Mouse (Mus musculus) midbrain, postnatal 0 days (tissue): ENCODE data around the gene Cacnb3. TPM values are rescaled to one million over a fixed set of nuclear protein-coding genes. Genes with fewer than 3 reads are reported as not detected.

ENCODE experiments used
- ATAC-seq: fragments of 200-750 bp; cut with Nextera tagmentation; 2 replicates; pipeline ENCODE4 v1.8.0; 2017; ENCODE audit warnings: moderate number of reproducible peaks, mild to moderate bottlenecking, moderate TSS enrichment, moderate library complexity; ENCODE audit not compliant: low FRiP score
- DNase-seq: peaks from one replicate; pipeline ENCODE4 v3.0.0-alpha.2; 2015; ENCODE audit warnings: low spot score
- H3K27ac ChIP-seq: fragments of 300-500 bp; sonication (generic); 2 replicates; pipeline ENCODE4 v1.5.1; 2014; ENCODE audit warnings: low read depth, mild to moderate bottlenecking, low read length, mixed read lengths
- H3K27me3 ChIP-seq: fragments of 300-500 bp; sonication (generic); 2 replicates; pipeline ENCODE4 v1.6.1; 2014; ENCODE audit warnings: low read length, control low read depth, mixed read lengths; ENCODE audit not compliant: insufficient read depth
- H3K36me3 ChIP-seq: fragments of 300-500 bp; sonication (generic); 2 replicates; pipeline ENCODE4 v1.6.1; 2014; ENCODE audit warnings: low read length, control low read depth, mixed read lengths; ENCODE audit not compliant: insufficient read depth
- H3K4me1 ChIP-seq: fragments of 300-500 bp; sonication (generic); 2 replicates; pipeline ENCODE4 v1.6.1; 2014; ENCODE audit warnings: mild to moderate bottlenecking, control low read depth, antibody characterized with exemption, low read length, mixed read lengths; ENCODE audit not compliant: insufficient read depth
- H3K4me2 ChIP-seq: fragments of 300-500 bp; sonication (generic); 2 replicates; pipeline ENCODE4 v1.6.1; 2014; ENCODE audit warnings: low read depth, mild to moderate bottlenecking, low read length, mixed read lengths; ENCODE audit not compliant: poor library complexity, severe bottlenecking
- H3K4me3 ChIP-seq: fragments of 300-500 bp; sonication (generic); 2 replicates; pipeline ENCODE4 v1.5.1; 2014; ENCODE audit warnings: low read depth, mild to moderate bottlenecking, low read length, moderate library complexity
- H3K9ac ChIP-seq: fragments of 300-500 bp; sonication (generic); replicated peaks from 2 replicates; pipeline ENCODE4 v1.6.1; 2014; ENCODE audit warnings: mild to moderate bottlenecking, low read length, moderate library complexity, mixed read lengths; ENCODE audit not compliant: poor library complexity, severe bottlenecking
- H3K9me3 ChIP-seq: fragments of 300-500 bp; sonication (generic); 2 replicates; pipeline ENCODE4 v1.6.1; 2016; ENCODE audit warnings: low read length, control low read depth
- CTCF ChIP-seq: IDR thresholded peaks from 2 replicates; pipeline ENCODE4 v1.5.1; 2016; ENCODE audit warnings: antibody characterized with exemption, mild to moderate bottlenecking
- WGBS: fragments of 180-500 bp; shearing (Covaris S2); extraction: QIAGEN DNeasy Blood & Tissue Kit; methylation state at CpG from one replicate; pipeline ENCODE4 v1.1.7; 2014; 5-methylcytosine and 5-hydroxymethylcytosine counted together
- polyA plus RNA-seq: library from polyadenylated mRNA; unstranded; fragments of >200 nt; fragmentation: Nextera tagmentation; extraction: Ambion mirVana; gene quantifications from 2 replicates; pipeline ENCODE4 v1.2.1, GENCODE M21; 2015
- total RNA-seq: library from RNA; depleted of rRNA; stranded (reverse); fragments of >200 nt; gene quantifications from 2 replicates; pipeline ENCODE4 v1.2.3, GENCODE M21; 2014

Gene Cacnb3
- total and polyA plus RNA-seq, 2 experiments from 2014 or later, result 150 to 239 TPM

DNA sequence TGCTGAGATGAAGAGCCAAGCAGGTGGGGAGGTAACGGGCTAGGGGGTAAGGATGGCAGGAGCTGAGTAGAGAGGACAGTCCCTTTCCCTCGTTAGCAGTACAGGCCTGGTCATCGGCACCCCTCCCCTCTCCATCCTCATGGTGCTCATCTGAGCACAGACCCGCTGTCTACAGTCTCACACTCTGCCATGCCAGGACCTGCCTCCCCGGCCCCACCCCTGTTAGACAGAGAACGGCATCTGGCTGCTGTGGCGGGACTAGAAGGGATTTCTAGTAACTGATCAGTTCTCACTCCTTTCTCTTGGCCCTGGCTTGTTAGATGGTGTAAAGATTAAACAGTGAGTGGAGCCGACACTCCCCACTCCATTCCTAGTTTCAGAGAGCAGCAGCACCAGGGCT is 16.1 kb downstream of the Cacnb3 start:
- Histone ChIP-seq H3K4me2 (no peak overlapping the region), H3K4me1 (no peaks in the 10 kb centered on the region), H3K27ac (no peak overlapping the region), H3K36me3 (peaks cover 89% of the 10 kb centered on the region), H3K4me3 (no peak overlapping the region), H3K9ac (no peak overlapping the region), H3K27me3 (no peaks in the 10 kb centered on the region), H3K9me3 (no peaks in the 10 kb centered on the region)
- ATAC-seq (no peak), DNase-seq (no peak)
- no peak for TF ChIP-seq CTCF
- WGBS, result 92% methylated on average over 8 of the region's 8 CpGs

DNA sequence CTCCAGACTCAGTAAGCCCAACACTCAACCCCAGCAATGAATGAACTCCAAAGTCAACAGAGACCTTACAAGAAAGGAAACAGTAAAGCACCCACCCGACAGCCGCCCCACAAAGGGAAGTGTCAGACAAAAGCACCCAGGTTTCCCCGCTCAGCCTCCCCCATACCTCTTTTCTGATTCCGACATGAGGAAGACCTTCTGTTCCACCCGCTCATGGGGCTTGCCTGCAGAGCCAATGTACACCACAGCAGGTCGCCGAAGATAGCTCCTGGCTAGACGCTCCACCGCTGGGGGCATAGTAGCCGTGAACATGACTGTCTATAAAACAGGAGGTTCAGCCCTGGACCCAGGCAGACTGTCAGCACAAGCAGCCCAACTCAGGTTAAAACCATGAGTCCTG is 16.7 kb downstream of the Cacnb3 start:
- ATAC-seq, result no peak
- no peak overlapping the region for H3K4me2 ChIP-seq
- H3K36me3 ChIP-seq, result peaks cover 89% of the 10 kb centered on the region
- no peak overlapping the region for H3K9ac ChIP-seq
- no peak for TF ChIP-seq CTCF
- no peaks in the 10 kb centered on the region for H3K4me1 ChIP-seq
- 86% methylated on average over 10 of the region's 10 CpGs for WGBS
- no peak for DNase-seq
- no peak overlapping the region for H3K27ac ChIP-seq
- no peaks in the 10 kb centered on the region for H3K27me3 ChIP-seq
- no peaks in the 10 kb centered on the region for H3K9me3 ChIP-seq
- no peak overlapping the region for H3K4me3 ChIP-seq

DNA sequence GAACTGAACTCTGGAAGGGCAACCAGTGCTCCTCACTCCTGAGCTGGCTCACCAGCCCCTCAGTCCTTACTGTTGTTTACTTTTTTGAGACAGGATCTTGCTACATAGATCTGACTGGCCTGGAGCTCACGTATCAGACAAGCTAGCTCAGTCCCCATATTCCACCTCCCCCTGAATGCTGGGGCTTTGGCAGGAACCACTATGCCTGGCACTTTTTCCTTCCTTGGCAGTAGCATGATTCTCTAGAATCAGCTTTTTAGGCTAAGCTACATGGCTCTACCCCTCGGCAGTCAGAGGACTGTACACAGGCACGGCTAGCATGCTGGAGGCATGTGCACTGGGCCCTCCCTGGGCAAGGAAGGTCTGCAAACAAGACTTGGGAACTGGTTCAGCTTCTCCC is 17.4 kb downstream of the Cacnb3 start:
- H3K9me3 ChIP-seq, result no peaks in the 10 kb centered on the region
- TF ChIP-seq CTCF, result no peak
- no peak overlapping the region for H3K4me2 ChIP-seq
- DNase-seq (no peak), ATAC-seq (no peak)
- no peak overlapping the region for H3K27ac ChIP-seq
- H3K27me3 ChIP-seq, result no peaks in the 10 kb centered on the region
- WGBS, result 93% methylated on average over 3 of the region's 3 CpGs
- H3K4me3 ChIP-seq, result no peak overlapping the region
- H3K9ac ChIP-seq, result no peak overlapping the region
- peaks cover 89% of the 10 kb centered on the region for H3K36me3 ChIP-seq
- no peaks in the 10 kb centered on the region for H3K4me1 ChIP-seq

DNA sequence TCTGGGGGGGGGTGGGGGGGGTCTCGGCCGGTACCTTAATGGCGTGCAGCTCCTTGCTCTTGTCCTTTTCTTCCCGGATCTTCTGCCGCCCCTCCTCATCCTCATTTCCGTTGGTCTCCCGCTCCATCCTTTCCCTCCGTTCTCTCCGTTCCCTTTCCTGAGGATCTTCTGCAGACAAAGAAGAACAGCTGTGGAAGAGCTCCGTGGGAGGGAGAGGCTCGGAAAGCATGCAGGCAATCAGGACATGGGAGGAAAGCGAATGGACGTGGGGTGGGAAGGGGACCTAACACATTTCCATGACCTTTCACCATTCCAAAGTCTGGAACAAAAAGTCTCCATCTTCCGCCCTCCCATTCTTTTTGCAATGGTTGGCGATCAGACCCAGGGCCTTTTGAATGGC is 20.8 kb downstream of the Cacnb3 start:
- Histone ChIP-seq H3K4me3 (no peak overlapping the region), H3K36me3 (peaks cover 76% of the 10 kb centered on the region), H3K4me1 (no peaks in the 10 kb centered on the region), H3K9ac (no peak overlapping the region), H3K4me2 (no peak overlapping the region), H3K9me3 (no peaks in the 10 kb centered on the region), H3K27ac (no peak overlapping the region), H3K27me3 (no peaks in the 10 kb centered on the region)
- DNase-seq (no peak), ATAC-seq (no peak)
- TF ChIP-seq CTCF, result no peak
- 88% methylated on average over 15 of the region's 15 CpGs for WGBS

DNA sequence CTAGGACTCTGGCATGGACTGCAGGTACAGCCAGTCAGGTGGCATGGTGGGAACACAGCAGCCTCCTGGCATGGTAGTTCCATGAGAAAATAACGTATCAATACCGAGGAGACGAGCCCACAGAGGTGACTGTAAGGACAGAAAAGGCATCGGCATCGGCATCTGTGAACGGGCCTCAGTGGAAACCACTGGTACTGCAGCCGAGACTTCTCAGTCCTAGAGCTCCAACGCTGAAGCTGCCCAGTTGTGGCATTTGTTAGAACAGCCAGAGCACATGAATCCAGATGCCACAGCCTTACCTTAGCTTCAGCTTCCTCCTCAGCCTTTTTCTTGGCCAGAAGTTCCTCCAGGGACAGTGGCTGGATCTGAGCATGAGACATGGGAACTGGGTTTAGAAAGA is 21.5 kb downstream of the Cacnb3 start:
- ATAC-seq (no peak), DNase-seq (no peak)
- H3K4me3 ChIP-seq, result no peak overlapping the region
- no peak overlapping the region for H3K4me2 ChIP-seq
- no peak for TF ChIP-seq CTCF
- peaks cover 76% of the 10 kb centered on the region for H3K36me3 ChIP-seq
- no peak overlapping the region for H3K27ac ChIP-seq
- H3K9ac ChIP-seq, result no peak overlapping the region
- no peaks in the 10 kb centered on the region for H3K4me1 ChIP-seq
- 96% methylated on average over 8 of the region's 8 CpGs for WGBS
- no peaks in the 10 kb centered on the region for H3K27me3 ChIP-seq
- no peaks in the 10 kb centered on the region for H3K9me3 ChIP-seq

DNA sequence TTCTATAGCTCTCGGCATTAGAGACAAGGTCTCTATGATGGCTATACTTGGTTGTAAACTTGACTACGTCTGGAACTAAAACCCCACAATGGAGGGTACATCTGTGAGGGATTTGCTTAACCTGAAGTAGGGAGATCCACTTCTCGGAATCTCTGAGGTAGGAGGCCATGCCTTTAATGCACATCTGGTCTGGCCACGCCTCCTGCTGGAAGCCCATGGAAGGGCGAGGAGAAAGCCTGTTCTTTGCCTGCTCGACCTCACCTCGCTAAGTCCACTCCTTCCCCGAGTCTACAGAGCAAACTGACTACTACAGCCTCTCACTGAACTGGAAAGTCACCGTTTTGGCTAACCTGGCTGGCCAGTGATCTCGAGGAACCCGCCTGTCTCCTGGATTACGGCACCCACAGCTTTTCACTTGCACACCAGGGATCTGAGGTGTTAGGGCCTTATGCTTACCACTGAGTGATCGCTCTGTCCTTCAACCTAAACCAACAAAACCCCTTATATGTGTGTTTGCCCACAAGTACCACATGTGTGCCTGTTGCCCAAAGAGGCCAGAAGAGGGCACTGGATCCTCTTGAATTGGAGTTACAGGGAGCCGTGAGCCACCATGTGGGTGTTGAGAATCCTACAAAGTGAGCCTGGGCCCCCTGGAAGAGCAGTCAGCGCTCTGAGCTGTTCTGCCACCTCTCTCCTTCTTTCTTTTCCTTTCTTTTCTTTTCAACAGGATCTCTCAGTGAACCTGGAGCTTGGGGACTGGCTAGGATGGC is 26.5 kb downstream of the Cacnb3 start:
- Histone ChIP-seq H3K4me2 (no peak overlapping the region), H3K9me3 (no peaks in the 10 kb centered on the region), H3K27ac (no peak overlapping the region), H3K4me3 (no peak overlapping the region), H3K4me1 (no peaks in the 10 kb centered on the region), H3K9ac (no peak overlapping the region), H3K36me3 (peaks cover 45% of the 10 kb centered on the region), H3K27me3 (no peaks in the 10 kb centered on the region)
- DNase-seq (no peak), ATAC-seq (no peak)
- WGBS, result 90% methylated on average over 15 of the region's 15 CpGs
- peak; percentile 33 for TF ChIP-seq CTCF
